Mouse (Mus musculus) midbrain, embryonic 13.5 days (tissue): ENCODE results near the gene Stmn1. TPM values are rescaled to one million over a fixed set of nuclear protein-coding genes. Genes with fewer than 3 reads are reported as not detected.

Experiments
- ATAC-seq: fragments of 200-750 bp; cut with Nextera tagmentation; 2 replicates; pipeline ENCODE4 v1.8.0; 2017; ENCODE audit warnings: mild to moderate bottlenecking, moderate TSS enrichment, moderate library complexity
- H3K27ac ChIP-seq: fragments of 300-500 bp; sonication (generic); 2 replicates; pipeline ENCODE4 v1.5.1; 2015; ENCODE audit warnings: inconsistent platforms, mild to moderate bottlenecking, moderate library complexity
- H3K27me3 ChIP-seq: fragments of 300-500 bp; sonication (generic); 2 replicates; pipeline ENCODE4 v1.6.1; 2015; ENCODE audit warnings: mild to moderate bottlenecking, inconsistent platforms
- H3K36me3 ChIP-seq: fragments of 300-500 bp; sonication (generic); 2 replicates; pipeline ENCODE4 v1.6.1; 2015; ENCODE audit warnings: mild to moderate bottlenecking, inconsistent platforms
- H3K4me1 ChIP-seq: fragments of 300-500 bp; sonication (generic); replicated peaks from 2 replicates; pipeline ENCODE4 v1.6.1; 2015; ENCODE audit warnings: inconsistent platforms
- H3K4me2 ChIP-seq: fragments of 300-500 bp; sonication (generic); replicated peaks from 2 replicates; pipeline ENCODE4 v1.6.1; 2015; ENCODE audit warnings: moderate library complexity, mild to moderate bottlenecking, inconsistent platforms
- H3K4me3 ChIP-seq: fragments of 300-500 bp; sonication (generic); replicated peaks from 2 replicates; pipeline ENCODE4 v1.5.1; 2015; ENCODE audit warnings: mild to moderate bottlenecking, inconsistent platforms
- H3K9ac ChIP-seq: fragments of 300-500 bp; sonication (generic); replicated peaks from 2 replicates; pipeline ENCODE4 v1.6.1; 2015; ENCODE audit warnings: mild to moderate bottlenecking, inconsistent platforms
- H3K9me3 ChIP-seq: fragments of 300-500 bp; sonication (generic); 2 replicates; pipeline ENCODE4 v1.6.1; 2016; ENCODE audit warnings: mild to moderate bottlenecking, inconsistent platforms
- WGBS: fragments of 180-500 bp; shearing (Covaris S2); methylation state at CpG from one replicate; pipeline ENCODE4 v1.1.7; 2015; 5-methylcytosine and 5-hydroxymethylcytosine counted together
- polyA plus RNA-seq: library from polyadenylated mRNA; unstranded; fragments of >200 nt; fragmentation: Nextera tagmentation; extraction: Ambion mirVana; gene quantifications from 2 replicates; pipeline ENCODE4 v1.2.1, GENCODE M21; 2015

The Stmn1 gene
- polyA plus RNA-seq, 1 experiment from 2014 or later = 7,568 TPM

- Histone ChIP-seq H3K9me3 (no peaks in the 10 kb centered on the region), H3K27ac (peak overlapping the region; percentile 69; the same call in 1 of the 2 replicates), H3K4me3 (no peak overlapping the region), H3K4me2 (no peak overlapping the region), H3K36me3 (peaks cover 41% of the 10 kb centered on the region), H3K4me1 (peaks cover 33% of the 10 kb centered on the region), H3K9ac (no peak overlapping the region), H3K27me3 (no peaks in the 10 kb centered on the region)
- peak; percentile 61 for ATAC-seq
- 7% methylated on average over 9 of the region's 9 CpGs for WGBS
Observed at GRCm38 (mm10) chr4:134478031-134478430, 9.9 kb downstream of the Stmn1 start.

GRCm38 (mm10) chr4:134479839-134480238 is 11.7 kb downstream of the Stmn1 start:
- Histone ChIP-seq H3K36me3 (peaks cover 27% of the 10 kb centered on the region), H3K9me3 (no peaks in the 10 kb centered on the region), H3K4me3 (no peak overlapping the region), H3K9ac (no peak overlapping the region), H3K4me2 (no peak overlapping the region), H3K27ac (no peak overlapping the region), H3K27me3 (no peaks in the 10 kb centered on the region), H3K4me1 (peaks cover 19% of the 10 kb centered on the region)
- 89% methylated on average over 4 of the region's 4 CpGs for WGBS
- no peak for ATAC-seq

DNA sequence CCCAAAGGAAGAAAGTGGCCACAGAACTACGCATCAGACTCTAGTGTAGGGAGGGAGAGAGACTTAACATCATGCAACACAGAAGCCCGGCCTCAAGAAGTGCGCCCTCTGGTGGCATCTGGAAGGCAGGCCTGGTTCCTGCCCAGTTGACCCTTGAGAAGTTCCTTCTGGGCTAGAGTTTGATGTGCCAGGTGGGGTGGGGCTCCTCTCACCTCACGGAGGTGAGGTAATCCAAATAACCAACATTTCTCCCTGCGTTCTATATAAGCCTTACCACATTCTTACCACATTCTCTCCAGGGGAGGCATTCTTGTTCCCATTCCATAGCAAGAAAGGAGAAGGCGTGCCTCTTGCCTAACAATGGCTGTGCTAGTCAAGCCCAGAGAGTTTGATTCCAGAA is 12.7 kb downstream of the Stmn1 start:
- Histone ChIP-seq H3K4me3 (no peak overlapping the region), H3K27me3 (no peaks in the 10 kb centered on the region), H3K9ac (no peak overlapping the region), H3K9me3 (no peaks in the 10 kb centered on the region), H3K4me2 (no peak overlapping the region), H3K4me1 (peaks cover 15% of the 10 kb centered on the region), H3K36me3 (peaks cover 17% of the 10 kb centered on the region), H3K27ac (no peak overlapping the region)
- 0 out of 2 replicates have a peak, but pooled peaks have one; percentile 2 for ATAC-seq
- 25% methylated on average over 6 of the region's 6 CpGs for WGBS

DNA sequence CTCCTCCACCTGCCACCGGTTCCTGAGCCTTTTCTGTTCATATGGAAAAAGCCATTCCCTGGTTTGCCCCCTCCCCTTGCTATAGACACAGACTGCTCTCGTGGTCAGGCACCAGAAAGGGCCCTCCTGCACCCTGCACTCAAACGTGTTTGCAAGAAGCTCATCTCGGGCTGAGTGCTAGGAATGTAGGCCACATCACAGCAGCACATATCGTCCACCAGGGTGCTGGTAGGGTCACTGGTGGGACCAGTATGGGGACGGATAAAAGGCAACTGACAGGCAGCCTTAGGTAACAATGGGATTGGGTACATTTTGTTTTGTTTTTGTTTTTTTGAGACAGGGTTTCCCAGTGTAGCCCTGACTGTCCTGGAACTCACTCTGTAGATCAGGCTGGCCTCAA is 13.2 kb downstream of the Stmn1 start:
- ATAC-seq = no peak
- H3K36me3 ChIP-seq = peaks cover 13% of the 10 kb centered on the region
- no peak overlapping the region for H3K9ac ChIP-seq
- H3K27ac ChIP-seq = no peak overlapping the region
- H3K9me3 ChIP-seq = no peaks in the 10 kb centered on the region
- H3K27me3 ChIP-seq = no peaks in the 10 kb centered on the region
- peaks cover 15% of the 10 kb centered on the region for H3K4me1 ChIP-seq
- H3K4me3 ChIP-seq = no peak overlapping the region
- 63% methylated on average over 6 of the region's 6 CpGs for WGBS
- H3K4me2 ChIP-seq = no peak overlapping the region

- ATAC-seq = no peak
- H3K27ac ChIP-seq = no peak overlapping the region
- no peaks in the 10 kb centered on the region for H3K27me3 ChIP-seq
- no peaks in the 10 kb centered on the region for H3K9me3 ChIP-seq
- H3K36me3 ChIP-seq = peaks cover under 1% of the 10 kb centered on the region; the same call in 1 of the 2 replicates
- H3K4me3 ChIP-seq = no peak overlapping the region
- H3K4me2 ChIP-seq = no peak overlapping the region
- no peak overlapping the region for H3K9ac ChIP-seq
- peaks cover 14% of the 10 kb centered on the region for H3K4me1 ChIP-seq
- 83% methylated on average over 8 of the region's 8 CpGs for WGBS
Observed at GRCm38 (mm10) chr4:134482442-134482841, 14.3 kb downstream of the Stmn1 start.

DNA sequence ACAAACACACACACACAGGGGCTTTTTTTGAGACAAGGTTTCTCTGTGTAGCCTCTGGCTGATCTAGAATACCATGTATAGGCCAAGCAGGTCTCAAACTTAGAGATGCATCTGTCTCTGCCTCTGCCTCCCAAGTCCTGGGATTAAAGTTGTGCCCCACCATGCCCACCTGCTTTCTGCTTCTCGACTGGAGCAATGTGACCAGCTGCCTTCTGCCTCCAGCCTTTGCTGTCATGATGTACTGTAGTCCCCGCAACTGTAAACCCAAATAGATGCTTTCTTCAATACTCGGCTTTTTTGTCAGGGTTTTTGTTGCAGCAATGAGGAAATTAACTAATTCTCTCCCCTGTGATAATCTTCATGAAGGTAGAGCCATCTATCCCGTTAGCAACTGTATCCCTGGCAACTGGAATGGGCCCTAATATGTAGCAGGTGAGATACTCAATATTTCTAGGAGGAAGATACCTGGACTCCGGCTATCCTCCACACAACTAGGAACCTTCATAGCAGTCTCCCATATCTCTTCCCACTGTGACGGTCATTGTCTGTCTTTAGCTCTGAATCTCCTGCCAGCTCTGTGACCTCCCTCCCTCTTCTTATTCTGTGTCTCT is 15.1 kb downstream of the Stmn1 start:
- Histone ChIP-seq H3K9me3 (no peaks in the 10 kb centered on the region), H3K36me3 (no peaks in the 10 kb centered on the region), H3K4me1 (peaks cover 9% of the 10 kb centered on the region), H3K9ac (no peak overlapping the region), H3K4me2 (no peak overlapping the region), H3K27ac (no peak overlapping the region), H3K4me3 (no peak overlapping the region), H3K27me3 (no peaks in the 10 kb centered on the region)
- no peak for ATAC-seq
- WGBS = 72% methylated on average over 6 of the region's 6 CpGs

DNA sequence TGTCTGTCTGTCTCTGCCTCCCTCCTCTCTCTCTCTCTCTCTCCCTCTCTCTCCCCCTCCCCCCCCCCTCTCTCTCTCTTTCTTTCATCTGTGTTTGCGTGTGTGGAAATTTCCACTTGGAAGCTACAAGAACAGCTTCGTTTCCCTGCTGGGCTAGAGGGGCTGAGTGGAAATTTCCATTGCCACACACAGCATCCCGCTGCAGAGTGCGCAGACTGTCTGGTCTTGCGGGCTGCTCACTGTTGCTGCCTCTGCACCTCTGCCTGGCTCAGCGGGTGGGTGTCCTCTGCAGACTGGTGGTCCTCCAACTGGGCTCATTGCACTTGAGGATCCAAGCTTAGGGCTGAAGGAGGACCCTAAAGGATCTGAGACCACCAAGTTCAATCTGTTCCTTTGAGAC is 15.6 kb downstream of the Stmn1 start:
- Histone ChIP-seq H3K9ac (no peak overlapping the region), H3K9me3 (no peaks in the 10 kb centered on the region), H3K27me3 (no peaks in the 10 kb centered on the region), H3K27ac (no peak overlapping the region), H3K4me3 (no peak overlapping the region), H3K4me2 (no peak overlapping the region), H3K4me1 (peaks cover 4% of the 10 kb centered on the region), H3K36me3 (no peaks in the 10 kb centered on the region)
- ATAC-seq = no peak
- WGBS = 55% methylated on average over 6 of the region's 6 CpGs

DNA sequence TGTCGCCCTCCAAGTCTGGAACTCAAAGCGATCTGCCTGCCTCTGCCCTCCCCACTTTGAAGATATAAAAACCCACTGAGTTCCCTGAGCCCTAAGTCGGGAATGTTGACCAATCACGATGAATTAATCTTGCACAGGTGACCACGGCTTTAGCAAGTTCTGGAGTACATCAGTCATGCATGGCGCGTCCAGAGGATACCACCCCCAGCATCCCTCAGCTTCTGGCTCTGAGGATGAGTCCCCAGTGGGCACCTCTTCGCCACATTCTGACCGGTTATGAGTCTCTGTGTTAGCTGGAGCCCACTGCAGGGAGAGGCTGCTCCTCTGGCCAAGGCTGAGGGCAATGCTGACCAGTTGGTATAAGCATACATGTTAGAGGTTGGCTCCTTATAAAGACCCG is 16.1 kb downstream of the Stmn1 start:
- H3K4me1 ChIP-seq = no peaks in the 10 kb centered on the region
- H3K36me3 ChIP-seq = no peaks in the 10 kb centered on the region
- no peak overlapping the region for H3K27ac ChIP-seq
- WGBS = 85% methylated on average over 10 of the region's 10 CpGs
- no peak for ATAC-seq
- H3K4me2 ChIP-seq = no peak overlapping the region
- H3K9ac ChIP-seq = no peak overlapping the region
- H3K9me3 ChIP-seq = no peaks in the 10 kb centered on the region
- H3K27me3 ChIP-seq = no peaks in the 10 kb centered on the region
- H3K4me3 ChIP-seq = no peak overlapping the region

- Histone ChIP-seq H3K27me3 (no peaks in the 10 kb centered on the region), H3K9me3 (no peaks in the 10 kb centered on the region), H3K9ac (no peak overlapping the region), H3K36me3 (no peaks in the 10 kb centered on the region), H3K4me3 (no peak overlapping the region), H3K4me2 (no peak overlapping the region), H3K4me1 (no peaks in the 10 kb centered on the region), H3K27ac (no peak overlapping the region)
- ATAC-seq = no peak
- WGBS = 86% methylated on average over 5 of the region's 5 CpGs
Observed at GRCm38 (mm10) chr4:134485151-134485900, 17.2 kb downstream of the Stmn1 start.

GRCm38 (mm10) chr4:134488211-134488610 is 20.1 kb downstream of the Stmn1 start:
- WGBS = 93% methylated on average over 5 of the region's 5 CpGs
- no peak for ATAC-seq
- no peak overlapping the region for H3K4me2 ChIP-seq
- no peaks in the 10 kb centered on the region for H3K27me3 ChIP-seq
- H3K9me3 ChIP-seq = no peaks in the 10 kb centered on the region
- no peaks in the 10 kb centered on the region for H3K4me1 ChIP-seq
- no peaks in the 10 kb centered on the region for H3K36me3 ChIP-seq
- no peak overlapping the region for H3K4me3 ChIP-seq
- no peak overlapping the region for H3K27ac ChIP-seq
- no peak overlapping the region for H3K9ac ChIP-seq

DNA sequence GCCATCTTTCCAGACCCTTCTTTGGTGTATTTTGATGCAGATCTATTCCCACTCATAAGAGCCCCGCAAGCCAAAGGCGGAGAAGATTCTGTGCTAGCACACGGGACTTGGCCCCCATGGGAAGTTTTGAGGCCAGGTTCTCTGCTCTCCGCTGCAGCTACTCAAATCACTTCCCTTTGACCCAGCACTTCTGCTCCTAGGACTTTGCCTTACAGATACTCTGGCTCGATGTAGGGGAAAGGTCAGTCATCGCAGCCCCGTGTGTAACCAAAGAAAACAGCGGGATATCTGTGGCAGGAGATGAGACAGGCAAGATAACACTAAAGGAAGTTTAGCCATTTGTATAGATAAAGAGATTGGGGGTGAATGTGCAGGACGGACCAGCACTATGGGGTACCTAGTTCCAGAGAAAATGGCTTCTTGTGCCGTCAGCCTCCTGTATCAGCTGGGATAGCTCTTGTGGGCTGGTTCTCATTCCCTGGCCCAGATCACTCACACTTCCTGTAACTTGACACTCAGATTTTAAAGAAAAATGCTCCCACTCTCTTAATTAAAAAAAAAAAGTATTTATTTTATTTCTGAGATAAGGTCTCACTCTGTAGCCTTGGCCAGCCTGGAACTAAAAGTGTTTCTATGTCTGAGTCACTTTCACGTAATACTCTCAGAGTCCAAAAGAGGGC is 22.0 kb downstream of the Stmn1 start:
- 89% methylated on average over 11 of the region's 11 CpGs for WGBS
- no peaks in the 10 kb centered on the region for H3K27me3 ChIP-seq
- no peak overlapping the region for H3K9ac ChIP-seq
- H3K4me1 ChIP-seq = peaks cover 6% of the 10 kb centered on the region
- H3K27ac ChIP-seq = no peak overlapping the region
- no peaks in the 10 kb centered on the region for H3K36me3 ChIP-seq
- no peak for ATAC-seq
- H3K4me2 ChIP-seq = no peak overlapping the region
- no peaks in the 10 kb centered on the region for H3K9me3 ChIP-seq
- no peak overlapping the region for H3K4me3 ChIP-seq

- Histone ChIP-seq H3K27me3 (0 out of 2 replicates have a peak, but pooled peaks cover 7% of the 10 kb centered on the region), H3K9me3 (no peaks in the 10 kb centered on the region), H3K9ac (no peak overlapping the region), H3K36me3 (no peaks in the 10 kb centered on the region), H3K4me1 (peaks cover 20% of the 10 kb centered on the region), H3K4me3 (no peak overlapping the region), H3K27ac (no peak overlapping the region), H3K4me2 (no peak overlapping the region)
- ATAC-seq = no peak
- WGBS = 81% methylated on average over 6 of the region's 6 CpGs
Observed at GRCm38 (mm10) chr4:134491716-134492115, 23.6 kb downstream of the Stmn1 start.
